Mouse (Mus musculus) thymus, adult 2 months (tissue): ENCODE data around the gene Tnip3.

Source experiments
- CTCF ChIP-seq: fragments of 200-500 bp; IDR thresholded peaks from 2 replicates; pipeline ENCODE4 v1.5.1; 2012; ENCODE audit warnings: mild to moderate bottlenecking, control low read depth, low read length, moderate library complexity, borderline replicate concordance; ENCODE audit not compliant: control insufficient read depth, poor library complexity, insufficient read depth; ENCODE audit errors: extremely low read depth
- POLR2A ChIP-seq: fragments of 200-500 bp; IDR thresholded peaks from 2 replicates; pipeline ENCODE4 v1.6.1; 2012; ENCODE audit warnings: mild to moderate bottlenecking, low read length, control low read depth, moderate library complexity; ENCODE audit not compliant: control insufficient read depth, poor library complexity, insufficient read depth; ENCODE audit errors: extremely low read depth

DNA sequence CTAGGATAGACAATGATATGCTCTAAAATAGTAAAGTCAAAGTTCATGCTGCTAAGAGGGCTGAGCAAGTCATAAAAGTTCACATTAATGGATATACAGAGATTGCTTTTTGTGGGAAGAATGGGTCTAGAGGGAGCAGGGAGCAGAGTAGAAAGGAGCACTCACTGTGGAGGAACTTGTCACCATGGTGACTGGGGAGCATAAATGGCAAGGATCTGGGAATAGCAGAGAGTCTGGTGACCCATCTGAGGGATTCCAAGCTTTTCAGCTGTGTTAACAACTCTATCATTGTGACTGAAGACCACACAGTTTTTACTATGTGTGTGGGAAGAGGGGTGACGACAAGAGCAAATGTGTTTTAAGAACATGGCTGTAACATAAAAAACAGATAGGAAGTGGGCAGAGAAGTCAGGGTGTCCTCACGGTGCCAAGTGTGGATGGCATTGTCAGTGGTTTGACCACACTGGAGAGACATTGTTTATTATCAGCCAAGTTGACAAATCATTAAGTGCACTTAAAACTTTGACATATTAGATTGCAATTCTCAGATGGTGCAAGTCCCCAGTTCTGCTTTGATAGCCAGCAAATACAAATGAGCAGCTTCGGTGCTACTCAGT is 6.2 kb downstream of the Tnip3 start:
- TF ChIP-seq CTCF (no peak), POLR2A (no peak)
